Mouse (Mus musculus) heart, embryonic 13.5 days (tissue): Measurements from ENCODE around the gene Rps15. TPM values are rescaled to one million over a fixed set of nuclear protein-coding genes. Genes with fewer than 3 reads are reported as not detected.
"Not testable (repeated sequence)": the region's sequence is repeated elsewhere in the genome, so short reads cannot be mapped to it uniquely, and the experiment has no call there.

Source experiments
- ATAC-seq: fragments of 200-750 bp; cut with Nextera tagmentation; 2 replicates; pipeline ENCODE4 v1.8.0; 2017; ENCODE audit warnings: moderate TSS enrichment; ENCODE audit not compliant: insufficient number of reproducible peaks, low FRiP score, low TSS enrichment; ENCODE audit errors: extremely low read depth
- H3K27ac ChIP-seq: fragments of 300-500 bp; sonication (generic); replicated peaks from 2 replicates; pipeline ENCODE4 v1.5.1; 2015; ENCODE audit warnings: moderate library complexity, mild to moderate bottlenecking, inconsistent platforms
- H3K27me3 ChIP-seq: fragments of 300-500 bp; sonication (generic); replicated peaks from 2 replicates; pipeline ENCODE4 v1.6.1; 2015; ENCODE audit warnings: mild to moderate bottlenecking, inconsistent platforms
- H3K36me3 ChIP-seq: fragments of 300-500 bp; sonication (generic); 2 replicates; pipeline ENCODE4 v1.6.1; 2015; ENCODE audit warnings: mild to moderate bottlenecking, inconsistent platforms
- H3K4me1 ChIP-seq: fragments of 300-500 bp; sonication (generic); 2 replicates; pipeline ENCODE4 v1.6.1; 2015; ENCODE audit warnings: inconsistent platforms
- H3K4me2 ChIP-seq: fragments of 300-500 bp; sonication (generic); 2 replicates; pipeline ENCODE4 v1.6.1; 2015; ENCODE audit warnings: inconsistent platforms, mild to moderate bottlenecking, moderate library complexity
- H3K4me3 ChIP-seq: fragments of 300-500 bp; sonication (generic); 2 replicates; pipeline ENCODE4 v1.5.1; 2015; ENCODE audit warnings: moderate library complexity, mild to moderate bottlenecking, inconsistent platforms
- H3K9ac ChIP-seq: fragments of 300-500 bp; sonication (generic); 2 replicates; pipeline ENCODE4 v1.6.1; 2015; ENCODE audit warnings: inconsistent platforms, mild to moderate bottlenecking, moderate library complexity
- H3K9me3 ChIP-seq: fragments of 300-500 bp; sonication (generic); 2 replicates; pipeline ENCODE4 v1.6.1; 2016; ENCODE audit warnings: inconsistent platforms
- WGBS: fragments of 180-500 bp; shearing (Covaris S2); methylation state at CpG from one replicate; pipeline ENCODE4 v1.1.7; 2015; ENCODE audit warnings: mixed read lengths; 5-methylcytosine and 5-hydroxymethylcytosine counted together
- polyA plus RNA-seq: library from polyadenylated mRNA; unstranded; fragments of >200 nt; fragmentation: Nextera tagmentation; extraction: Ambion mirVana; gene quantifications from 2 replicates; pipeline ENCODE4 v1.2.1, GENCODE M21; 2015

The Rps15 gene
- 621 and 687 TPM in 2 replicates for polyA plus RNA-seq

DNA sequence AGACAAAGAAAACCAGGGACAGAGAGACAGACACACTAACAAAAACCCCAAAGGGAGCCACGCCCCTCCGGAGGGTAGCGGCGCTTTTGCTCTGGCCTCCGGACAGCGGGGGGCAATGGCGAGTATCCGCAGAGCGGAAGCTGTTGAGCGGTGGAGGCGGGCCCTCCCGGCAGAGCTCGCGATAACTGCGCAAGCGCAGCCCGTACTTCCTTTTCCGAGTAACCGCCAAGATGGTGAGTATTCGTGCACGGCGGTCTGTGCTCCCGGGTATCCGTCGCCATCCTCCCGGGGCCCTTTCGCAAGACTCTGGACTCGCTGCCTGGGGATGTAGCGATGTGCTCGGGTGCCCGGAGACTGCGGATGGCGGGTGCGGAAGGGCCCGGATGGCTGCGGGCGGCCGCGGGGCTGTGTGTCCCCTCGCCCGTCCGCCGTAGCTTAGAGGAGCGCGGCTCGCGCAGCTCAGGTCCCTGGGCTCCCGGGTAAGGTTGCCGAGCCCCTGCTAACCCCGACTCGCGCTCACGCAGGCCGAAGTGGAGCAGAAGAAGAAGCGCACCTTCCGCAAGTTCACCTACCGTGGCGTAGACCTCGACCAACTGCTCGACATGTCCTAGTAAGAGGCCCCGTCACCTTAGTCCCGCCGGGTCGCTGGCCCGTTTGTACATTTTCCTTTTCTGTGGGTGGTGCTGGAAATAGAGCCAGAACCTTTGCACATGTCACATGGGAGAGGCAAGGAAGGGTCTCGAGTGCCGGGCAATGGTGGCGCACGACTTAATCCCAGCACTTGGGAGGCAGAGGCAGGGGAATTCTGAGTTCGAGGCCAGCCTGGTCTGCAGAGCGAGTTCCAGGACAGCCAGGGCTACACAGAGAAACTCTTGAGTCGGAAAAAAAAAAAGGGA is at the start of gene Rps15:
Rps15 (plus strand) TSS at position 203 of the 896 bp plus-strand sequence.
- under 1% methylated on average over 72 of the region's 72 CpGs for WGBS
- H3K4me1 ChIP-seq: peaks cover 44% of the 10 kb centered on the region
- peaks cover 40% of the 10 kb centered on the region for H3K36me3 ChIP-seq
- peak within 1 kb of the TSS; percentile 85 for H3K4me2 ChIP-seq
- H3K27me3 ChIP-seq: peaks cover 12% of the 10 kb centered on the region
- peak within 1 kb of the TSS; percentile 75 for H3K4me3 ChIP-seq
- H3K27ac ChIP-seq: peak within 1 kb of the TSS; percentile 84
- peak within 1 kb of the TSS; percentile 95 for H3K9ac ChIP-seq
- peak; percentile 83 for ATAC-seq
- no peaks in the 10 kb centered on the region for H3K9me3 ChIP-seq

DNA sequence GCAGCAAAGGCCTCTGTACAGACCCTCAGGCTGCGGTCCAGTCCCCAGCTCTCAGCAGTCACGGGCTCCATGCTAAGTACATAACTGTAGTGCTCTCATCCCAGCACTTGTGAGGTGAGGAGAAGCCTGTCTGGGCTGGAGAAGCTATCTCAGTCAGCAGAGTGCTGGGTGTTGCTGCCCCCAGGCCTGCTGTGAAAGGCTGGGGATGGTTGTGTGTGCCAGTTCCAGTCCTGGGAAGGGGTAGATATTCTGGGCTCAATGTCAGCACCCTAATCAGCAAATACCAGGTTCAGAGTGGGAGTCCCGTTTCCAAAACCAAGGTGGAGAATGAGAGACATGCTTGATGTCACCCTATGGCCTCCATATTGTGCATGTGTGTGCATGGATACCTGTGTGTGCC is 49.6 kb upstream of the Rps15 start:
- no peak overlapping the region for H3K4me2 ChIP-seq
- no peaks in the 10 kb centered on the region for H3K27me3 ChIP-seq
- 41% methylated on average over 3 of the region's 3 CpGs for WGBS
- no peak for ATAC-seq
- no peaks in the 10 kb centered on the region for H3K9me3 ChIP-seq
- H3K27ac ChIP-seq: peak overlapping the region; percentile 84
- peak overlapping the region; percentile 14; the same call in 1 of the 2 replicates for H3K9ac ChIP-seq
- peaks cover 72% of the 10 kb centered on the region for H3K36me3 ChIP-seq
- peaks cover 38% of the 10 kb centered on the region for H3K4me1 ChIP-seq
- no peak overlapping the region for H3K4me3 ChIP-seq

GRCm38 (mm10) chr10:80244791-80245399 is 47.4 kb upstream of the Rps15 start:
- 49% methylated on average over 5 of the region's 5 CpGs for WGBS
- peaks cover 40% of the 10 kb centered on the region for H3K4me1 ChIP-seq
- H3K9ac ChIP-seq: peak overlapping the region; percentile 37
- ATAC-seq: no peak
- no peaks in the 10 kb centered on the region for H3K9me3 ChIP-seq
- H3K36me3 ChIP-seq: peaks cover 50% of the 10 kb centered on the region
- no peaks in the 10 kb centered on the region for H3K27me3 ChIP-seq
- H3K27ac ChIP-seq: no peak overlapping the region; the same call in 1 of the 2 replicates
- no peak overlapping the region for H3K4me3 ChIP-seq
- no peak overlapping the region for H3K4me2 ChIP-seq

DNA sequence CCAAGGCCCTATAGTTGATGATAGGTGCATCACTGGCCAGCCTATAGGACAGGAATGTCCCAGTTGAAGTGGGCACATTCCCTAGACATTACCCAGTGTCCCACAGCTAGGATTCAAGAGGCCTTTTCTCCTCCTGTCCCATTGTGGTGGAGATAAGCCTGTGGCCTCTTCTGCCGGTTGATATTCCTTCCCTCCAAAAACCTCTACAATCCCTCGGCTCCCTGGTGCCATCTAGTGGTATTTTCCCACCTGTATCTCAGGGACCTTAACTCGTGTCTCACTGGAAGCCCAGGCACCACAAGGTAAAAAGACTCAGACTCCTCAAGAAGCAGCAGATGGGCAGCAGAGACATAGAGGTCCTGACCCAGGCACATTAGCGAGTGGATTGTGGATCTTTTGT is 46.7 kb upstream of the Rps15 start:
- Histone ChIP-seq H3K4me2 (no peak overlapping the region), H3K9ac (peak overlapping the region; percentile 37), H3K4me3 (no peak overlapping the region), H3K36me3 (peaks cover 42% of the 10 kb centered on the region), H3K4me1 (peaks cover 47% of the 10 kb centered on the region), H3K27me3 (no peaks in the 10 kb centered on the region), H3K27ac (no peak overlapping the region; the same call in 1 of the 2 replicates), H3K9me3 (no peaks in the 10 kb centered on the region)
- ATAC-seq: no peak
- 3% methylated on average over 4 of the region's 4 CpGs for WGBS

GRCm38 (mm10) chr10:80247849-80248248 is 44.4 kb upstream of the Rps15 start:
- no peaks in the 10 kb centered on the region for H3K9me3 ChIP-seq
- H3K36me3 ChIP-seq: peaks cover 35% of the 10 kb centered on the region
- no peaks in the 10 kb centered on the region for H3K27me3 ChIP-seq
- ATAC-seq: no peak
- H3K4me2 ChIP-seq: peak overlapping the region; percentile 94; the same call in 1 of the 2 replicates
- H3K4me1 ChIP-seq: peaks cover 46% of the 10 kb centered on the region
- H3K9ac ChIP-seq: no peak overlapping the region
- WGBS: 53% methylated on average over 6 of the region's 6 CpGs
- H3K4me3 ChIP-seq: no peak overlapping the region
- H3K27ac ChIP-seq: no peak overlapping the region

DNA sequence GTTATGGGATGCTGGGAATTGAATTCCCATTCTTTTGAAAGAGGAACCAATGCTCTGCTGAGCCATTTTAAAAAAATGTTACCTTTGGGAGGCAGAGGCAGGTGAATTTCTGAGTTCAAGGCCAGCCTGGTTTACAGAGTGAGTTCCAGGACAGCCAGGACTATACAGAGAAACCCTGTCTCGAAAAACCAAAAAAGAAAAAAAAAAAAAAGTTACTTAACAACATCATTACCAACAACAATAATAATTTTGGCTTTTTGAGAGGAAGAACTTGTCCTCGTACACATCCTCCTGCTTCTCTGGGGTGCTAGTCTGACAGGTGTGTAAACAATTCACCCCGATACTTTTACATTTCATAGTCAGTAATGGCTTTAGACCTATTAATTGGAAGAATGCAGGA is 43.8 kb upstream of the Rps15 start:
- H3K4me3 ChIP-seq: peak overlapping the region; percentile 92
- H3K9ac ChIP-seq, H3K27ac ChIP-seq, H3K27me3 ChIP-seq, ATAC-seq, H3K9me3 ChIP-seq: not testable (repeated sequence)
- peaks cover 35% of the 10 kb centered on the region for H3K36me3 ChIP-seq
- WGBS: 29% methylated on average over 3 of the region's 3 CpGs
- peaks cover 41% of the 10 kb centered on the region for H3K4me1 ChIP-seq
- peak overlapping the region; percentile 94 for H3K4me2 ChIP-seq

DNA sequence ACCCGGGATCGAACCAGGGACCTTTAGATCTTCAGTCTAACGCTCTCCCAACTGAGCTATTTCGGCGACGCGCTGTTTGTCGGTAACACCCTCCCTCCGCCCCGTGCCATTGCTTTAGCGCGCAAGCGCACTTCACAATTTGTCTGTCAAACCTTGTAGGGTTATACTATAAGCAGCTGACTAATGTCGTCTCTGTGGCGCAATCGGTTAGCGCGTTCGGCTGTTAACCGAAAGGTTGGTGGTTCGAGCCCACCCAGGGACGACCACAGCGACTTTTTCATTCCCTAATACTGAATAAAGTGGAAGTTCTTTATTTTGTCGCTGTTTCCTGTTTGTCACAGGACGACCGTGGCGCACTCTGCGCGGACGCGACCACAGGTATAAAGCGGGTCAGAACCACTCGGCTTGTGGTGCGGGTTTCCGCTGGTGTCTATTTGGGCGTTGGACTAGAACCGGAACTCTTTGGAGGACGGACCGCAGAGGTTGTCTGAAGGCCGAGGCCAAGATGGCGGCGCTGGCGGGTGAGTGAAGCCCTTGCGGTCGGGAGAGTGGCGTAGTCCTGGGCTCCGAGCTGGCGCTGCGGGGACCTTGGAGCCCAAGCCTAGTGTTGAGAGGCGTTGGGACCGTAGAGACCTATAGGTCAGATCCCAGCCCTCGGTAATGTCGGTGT is 43.1 kb upstream of the Rps15 start, which contains the start of gene Ndufs7:
Ndufs7 (plus strand) TSS at position 151 of the 670 bp plus-strand sequence.
- WGBS: under 1% methylated on average over 53 of the region's 53 CpGs
- peak; percentile 69 for ATAC-seq
- no peaks in the 10 kb centered on the region for H3K27me3 ChIP-seq
- peak within 1 kb of the TSS; percentile 98 for H3K9ac ChIP-seq
- H3K4me2 ChIP-seq: peak within 1 kb of the TSS; percentile 94
- H3K36me3 ChIP-seq: peaks cover 35% of the 10 kb centered on the region
- peaks cover 41% of the 10 kb centered on the region for H3K4me1 ChIP-seq
- no peaks in the 10 kb centered on the region for H3K9me3 ChIP-seq
- H3K27ac ChIP-seq: peak within 1 kb of the TSS; percentile 92
- H3K4me3 ChIP-seq: peak within 1 kb of the TSS; percentile 92

DNA sequence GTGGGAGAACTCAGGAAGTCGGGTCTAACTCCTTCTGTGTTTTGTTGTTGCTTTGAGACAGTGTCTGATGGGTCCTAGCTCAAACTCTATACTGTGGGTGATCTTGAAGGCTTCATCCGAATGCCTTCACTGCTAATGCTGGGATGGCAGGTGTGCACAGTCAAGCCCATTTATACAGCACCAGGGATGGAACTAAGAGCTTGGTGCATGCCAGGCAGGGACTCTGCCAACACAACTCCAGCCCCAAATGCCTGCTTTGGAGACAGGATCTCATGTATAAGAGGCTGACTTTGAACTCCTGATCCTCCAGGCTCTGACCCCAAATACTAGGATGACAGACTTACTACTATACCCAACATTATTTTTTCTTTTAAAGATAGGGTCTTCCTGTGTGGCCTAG is 42.2 kb upstream of the Rps15 start:
- Histone ChIP-seq H3K4me2 (peak overlapping the region; percentile 94), H3K9me3 (no peaks in the 10 kb centered on the region), H3K4me3 (peak overlapping the region; percentile 92), H3K36me3 (peaks cover 37% of the 10 kb centered on the region), H3K27me3 (no peaks in the 10 kb centered on the region), H3K9ac (peak overlapping the region; percentile 98), H3K4me1 (peaks cover 38% of the 10 kb centered on the region), H3K27ac (peak overlapping the region; percentile 92)
- WGBS: 35% methylated on average over 2 of the region's 2 CpGs
- ATAC-seq: no peak

DNA sequence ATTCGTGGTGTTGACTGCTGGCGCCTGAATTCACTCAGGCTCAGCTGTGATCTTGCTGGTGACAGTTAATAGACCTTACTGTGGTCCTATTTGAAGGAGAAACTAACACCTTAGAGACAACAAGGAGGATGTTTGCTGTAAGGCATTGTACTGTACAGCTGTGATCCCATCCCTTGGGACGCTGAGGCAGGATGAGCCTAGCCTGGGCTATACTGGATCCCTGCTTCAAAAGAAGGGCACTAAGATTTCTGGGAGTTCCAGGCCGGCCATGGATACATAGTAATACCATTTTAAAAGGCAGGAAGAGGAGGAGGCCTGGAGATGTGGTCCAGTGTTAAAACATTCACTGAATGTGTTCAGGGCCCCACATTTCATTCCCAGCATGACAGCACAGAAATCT is 41.7 kb upstream of the Rps15 start:
- peaks cover 42% of the 10 kb centered on the region for H3K36me3 ChIP-seq
- H3K4me1 ChIP-seq: peaks cover 33% of the 10 kb centered on the region
- no peaks in the 10 kb centered on the region for H3K27me3 ChIP-seq
- WGBS: 78% methylated on average over 4 of the region's 4 CpGs
- H3K9ac ChIP-seq: peak overlapping the region; percentile 98
- H3K4me2 ChIP-seq: peak overlapping the region; percentile 94
- H3K4me3 ChIP-seq: peak overlapping the region; percentile 92
- no peaks in the 10 kb centered on the region for H3K9me3 ChIP-seq
- no peak for ATAC-seq
- H3K27ac ChIP-seq: no peak overlapping the region

- Histone ChIP-seq H3K9me3 (no peaks in the 10 kb centered on the region), H3K27me3 (no peaks in the 10 kb centered on the region), H3K27ac (no peak overlapping the region), H3K36me3 (peaks cover 57% of the 10 kb centered on the region), H3K4me1 (peaks cover 36% of the 10 kb centered on the region), H3K4me3 (no peak overlapping the region), H3K9ac (peak overlapping the region; percentile 41; the same call in 1 of the 2 replicates), H3K4me2 (no peak overlapping the region)
- ATAC-seq: no peak
These were observed 40.2 kb upstream of the Rps15 start for GRCm38 (mm10) chr10:80252011-80252410.
